Mouse (Mus musculus) kidney, adult 9 months (tissue): ENCODE measurements around the gene Abcd3.
A peak's percentile ranks its signal among the peaks of the same experiment; 100 is the strongest.

Source experiments
- DNase-seq: peaks from one replicate; pipeline ENCODE4 v3.0.0; 2022

The Abcd3 gene

DNA sequence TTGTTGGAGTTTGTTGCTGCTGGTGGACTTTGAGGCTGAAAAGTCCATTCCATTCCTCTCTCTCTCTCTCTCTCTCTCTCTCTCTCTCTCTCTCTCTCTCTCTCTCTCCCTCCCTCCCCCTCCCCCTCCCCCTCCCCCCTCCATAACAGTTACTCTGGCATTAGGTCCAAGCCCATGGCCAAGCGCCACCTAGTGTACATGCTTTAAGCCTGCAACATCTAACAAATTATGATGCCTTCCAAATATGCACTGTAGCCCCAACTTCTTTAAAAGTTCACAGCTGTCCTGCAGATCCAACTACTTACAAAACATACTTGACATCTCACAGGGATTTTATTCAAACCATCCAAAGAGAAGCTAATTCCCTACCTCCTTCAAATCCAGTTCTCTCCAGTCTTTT lies 77.6 kb downstream of the Abcd3 start:
- DNase-seq = peak; percentile 46

DNA sequence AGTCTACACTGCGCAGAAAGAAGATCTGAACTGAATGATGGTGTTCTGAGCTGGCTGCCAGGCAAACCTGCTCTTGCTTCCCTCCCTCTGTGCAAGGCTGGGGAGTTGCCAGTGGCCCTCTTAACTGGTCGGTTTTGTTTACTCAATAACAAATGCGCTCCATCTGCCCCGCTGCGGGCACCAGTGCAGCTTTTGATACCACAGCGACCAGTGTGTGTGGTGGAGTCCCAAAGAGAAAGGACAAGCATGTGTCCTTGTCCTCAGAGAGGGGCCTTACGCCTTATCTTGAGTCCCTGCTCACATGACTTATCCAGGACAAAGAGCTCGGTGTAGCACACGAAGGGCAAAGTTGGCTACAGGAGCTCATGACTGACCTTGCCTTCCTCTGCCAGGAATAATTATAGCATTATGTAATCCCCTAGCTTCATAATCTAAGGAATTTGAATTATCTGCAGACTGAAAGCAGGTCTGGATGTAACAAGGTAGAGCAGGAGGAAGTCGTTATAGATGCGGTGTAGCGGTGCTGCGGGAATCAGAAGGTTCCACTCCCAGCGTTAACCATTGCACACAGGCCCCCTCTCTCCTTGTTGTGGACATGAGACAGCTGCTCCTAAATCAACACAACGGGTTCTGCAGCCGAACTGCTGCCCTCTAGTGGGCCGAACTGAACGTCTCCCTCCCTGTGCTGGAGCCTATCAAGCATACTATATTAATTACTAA lies 78.9 kb downstream of the Abcd3 start:
- DNase-seq = peak; percentile 93

DNA sequence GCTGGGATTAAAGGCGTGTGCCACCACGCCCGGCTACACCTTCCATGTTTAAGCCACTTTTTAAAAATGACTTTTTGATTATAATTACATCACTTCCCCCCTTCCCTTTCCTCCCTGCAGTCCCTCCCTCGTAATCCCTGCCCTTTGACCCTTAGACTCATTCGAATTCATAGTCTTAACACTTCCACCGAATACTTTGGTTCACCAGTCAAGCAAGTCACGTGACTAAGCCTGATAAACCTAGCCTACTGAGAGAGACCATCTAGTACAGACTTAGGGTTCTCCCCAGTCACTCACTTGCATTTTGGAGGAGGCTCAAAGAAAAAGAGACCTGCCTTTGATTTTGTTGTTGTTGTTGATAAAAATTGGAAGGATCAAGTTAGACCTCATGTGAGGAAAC lies 79.6 kb downstream of the Abcd3 start:
- peak; percentile 67 for DNase-seq

DNA sequence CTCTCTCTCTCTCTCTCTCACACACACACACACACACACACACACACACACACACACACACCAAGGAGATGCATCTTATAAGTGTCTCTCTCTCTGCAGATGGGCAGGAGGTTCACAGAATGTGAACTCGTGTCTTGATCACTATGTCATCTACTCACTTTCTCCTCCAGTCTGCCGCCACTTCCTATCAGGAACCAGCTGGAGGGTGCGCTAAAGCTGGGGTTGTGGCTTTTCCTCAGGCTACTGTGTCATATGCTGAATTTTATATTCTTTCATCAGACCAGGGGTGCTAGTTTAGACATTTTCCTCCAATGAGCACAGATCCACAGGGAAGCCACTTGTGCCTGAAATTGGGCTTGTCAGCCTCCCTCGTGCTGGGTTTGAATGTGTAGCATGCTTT lies 85.4 kb downstream of the Abcd3 start:
- no peak for DNase-seq

DNA sequence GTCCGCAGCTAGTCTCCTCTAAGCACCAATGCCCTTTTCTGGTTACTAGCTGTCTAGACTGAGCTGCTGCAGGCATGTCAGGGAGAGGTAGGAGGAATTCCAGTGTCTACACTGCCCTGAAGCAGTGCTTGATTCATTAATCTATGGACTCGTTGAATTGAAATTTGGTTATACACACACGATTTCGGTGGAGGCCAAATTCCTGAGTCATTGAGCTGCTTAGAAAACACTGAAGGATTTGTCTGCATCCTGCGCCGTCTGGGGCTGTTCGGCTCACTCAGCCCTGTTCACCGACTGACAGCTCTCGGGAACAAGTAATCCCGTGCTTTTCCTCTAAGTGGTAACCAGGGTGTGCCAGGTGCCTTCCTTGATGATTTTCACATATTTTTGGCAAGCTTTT lies 89.5 kb downstream of the Abcd3 start:
- no peak for DNase-seq

DNA sequence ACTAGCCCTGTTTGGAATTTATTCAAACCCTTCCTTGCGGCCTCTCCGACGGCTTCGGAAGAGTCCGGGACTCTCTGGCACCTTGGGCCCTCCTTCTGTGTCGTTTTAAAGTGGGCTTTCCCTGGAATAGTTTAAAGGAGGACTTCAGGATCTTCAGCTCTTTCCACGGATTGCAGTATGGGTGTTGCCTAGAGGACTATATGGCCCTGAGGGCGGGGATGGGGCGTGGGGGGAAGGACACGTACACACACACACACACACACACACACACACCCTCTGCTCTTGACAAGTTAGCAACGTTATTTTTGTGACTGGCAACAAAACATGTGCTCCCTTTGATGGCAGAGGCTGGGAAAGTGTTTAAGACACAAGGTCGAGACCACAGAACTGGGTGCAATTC lies 90.5 kb downstream of the Abcd3 start:
- DNase-seq = no peak

DNA sequence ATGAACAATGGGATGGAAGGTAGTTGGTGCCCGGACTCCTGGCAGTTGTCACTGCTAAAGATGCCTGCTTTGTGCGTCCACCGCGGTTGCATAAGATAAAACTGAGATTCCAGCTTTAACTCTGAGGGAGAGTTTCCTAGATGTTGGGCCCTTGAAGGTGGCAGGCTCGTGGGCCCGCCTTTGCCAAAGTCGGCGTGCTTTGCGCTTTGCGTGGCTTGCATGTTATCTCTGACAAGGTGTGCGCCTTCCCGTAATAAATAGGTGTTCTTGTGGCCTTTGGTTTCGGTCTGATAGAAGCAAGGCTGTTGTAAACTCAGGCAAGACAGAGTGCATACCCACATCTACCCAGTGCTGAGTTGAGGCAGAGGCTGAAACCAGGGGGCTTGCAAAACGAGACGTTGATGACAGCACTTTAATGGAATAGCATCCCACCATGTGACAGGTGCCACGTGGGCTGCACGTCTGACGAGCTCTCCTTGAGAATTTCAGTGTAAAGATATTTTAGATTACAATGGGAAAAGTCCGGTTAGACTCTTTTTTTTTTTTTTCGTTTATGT lies 91.1 kb downstream of the Abcd3 start:
- no peak for DNase-seq

DNA sequence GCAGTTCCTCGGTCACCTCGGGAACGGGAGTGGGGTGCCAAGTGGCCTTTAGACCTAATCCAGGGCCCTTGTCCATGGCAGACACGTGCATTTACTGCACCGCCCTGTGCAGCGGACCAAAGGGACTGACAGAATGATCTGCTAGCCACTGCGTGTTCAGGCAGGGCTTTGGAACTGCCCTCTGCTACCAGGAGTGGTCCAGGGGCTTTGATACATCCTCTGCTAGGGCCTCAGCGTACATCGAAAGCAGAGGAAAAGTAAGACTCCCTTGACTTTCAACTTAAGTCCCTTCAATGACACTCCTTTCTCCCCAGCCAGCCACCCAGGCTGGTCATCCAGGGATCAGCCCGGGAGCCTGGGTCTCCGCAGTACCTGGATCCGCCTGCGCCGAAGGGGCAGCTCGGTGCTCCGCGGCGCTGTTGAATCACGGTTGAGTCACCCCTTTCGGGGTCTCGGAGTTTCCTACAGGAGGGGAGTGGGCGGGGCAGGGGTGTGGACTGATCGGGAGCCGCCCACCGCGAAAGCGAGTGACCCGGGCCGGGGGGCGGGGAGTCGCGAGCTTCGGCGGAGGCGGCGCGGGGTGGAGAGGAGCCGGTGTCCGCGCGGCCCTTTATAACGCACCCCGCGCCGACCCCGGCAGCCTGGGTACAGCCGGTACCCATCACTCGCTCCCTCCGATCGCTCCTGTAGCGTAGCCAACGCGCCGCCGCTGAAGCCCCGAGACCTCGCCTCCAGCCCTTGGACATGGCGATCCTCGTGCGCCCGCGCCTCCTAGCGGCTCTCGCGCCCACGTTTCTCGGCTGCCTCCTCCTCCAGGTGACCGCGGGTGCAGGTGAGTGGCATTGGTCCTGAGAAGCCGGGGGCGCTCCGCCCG lies 91.9 kb downstream of the Abcd3 start, which contains the start of gene F3:
Gene F3 (plus strand): TSS at position 567 of the 874 bp plus-strand sequence.
- DNase-seq = peak; percentile 96

DNA sequence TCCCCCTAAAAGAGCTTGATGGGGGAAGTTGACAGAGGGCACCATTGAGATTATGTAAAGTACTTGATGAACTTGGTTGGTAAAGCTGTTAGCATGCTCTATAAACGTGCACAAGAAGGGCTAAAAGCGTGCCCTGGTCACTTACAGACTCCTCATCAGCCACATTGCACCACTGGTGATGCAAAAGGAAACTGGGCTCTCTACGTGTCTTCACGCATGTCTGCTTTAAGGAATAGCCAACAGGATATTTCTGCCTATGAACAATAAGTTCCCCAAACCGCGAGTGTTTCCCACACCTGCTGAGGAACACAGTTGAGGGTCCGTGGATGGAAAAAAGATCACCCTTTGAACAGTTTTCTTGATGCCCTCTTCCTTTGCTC lies 93.4 kb downstream of the Abcd3 start:
- DNase-seq = no peak

DNA sequence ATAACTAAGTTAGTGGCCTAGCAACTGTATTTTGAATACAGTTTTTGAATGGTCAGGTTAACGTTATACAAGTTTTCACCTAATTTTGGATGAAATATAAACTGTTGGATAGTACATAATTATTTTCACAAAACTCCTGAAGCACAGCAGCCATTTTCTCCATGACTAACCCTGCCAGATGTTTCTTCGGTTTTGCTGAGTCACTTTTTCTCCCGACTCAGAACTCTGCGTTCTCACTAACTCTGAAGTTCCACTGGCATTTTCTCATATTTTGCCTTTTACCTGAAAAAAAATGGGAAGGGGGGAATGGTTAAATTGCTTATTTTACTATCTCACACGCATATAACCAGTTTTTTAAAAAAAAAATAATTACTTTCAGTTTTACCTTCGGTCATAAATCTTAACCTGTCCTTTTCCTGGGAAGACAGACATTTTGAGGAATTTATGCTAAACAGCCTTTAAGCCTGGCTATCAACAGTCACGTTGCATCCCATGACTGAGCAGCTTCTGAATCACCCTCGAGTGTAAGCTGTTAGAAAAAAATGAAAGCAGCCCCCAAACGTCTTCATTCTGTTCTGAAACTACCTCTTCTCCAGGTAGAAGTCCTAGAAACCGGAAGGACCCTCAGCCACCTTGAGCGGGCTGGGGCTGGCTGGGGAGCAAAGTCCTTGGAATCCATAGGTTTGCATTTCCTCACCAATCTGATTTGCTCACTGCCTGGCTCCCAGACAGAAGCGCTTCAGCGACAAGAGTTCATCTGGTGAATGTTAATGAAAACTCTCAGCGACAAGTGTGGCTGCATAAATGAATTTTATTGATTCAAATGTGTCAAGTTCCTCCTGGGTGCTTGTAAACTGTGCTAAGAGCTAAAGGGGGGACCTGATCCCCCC lies 94.1 kb downstream of the Abcd3 start:
- DNase-seq = peak; percentile 41

DNA sequence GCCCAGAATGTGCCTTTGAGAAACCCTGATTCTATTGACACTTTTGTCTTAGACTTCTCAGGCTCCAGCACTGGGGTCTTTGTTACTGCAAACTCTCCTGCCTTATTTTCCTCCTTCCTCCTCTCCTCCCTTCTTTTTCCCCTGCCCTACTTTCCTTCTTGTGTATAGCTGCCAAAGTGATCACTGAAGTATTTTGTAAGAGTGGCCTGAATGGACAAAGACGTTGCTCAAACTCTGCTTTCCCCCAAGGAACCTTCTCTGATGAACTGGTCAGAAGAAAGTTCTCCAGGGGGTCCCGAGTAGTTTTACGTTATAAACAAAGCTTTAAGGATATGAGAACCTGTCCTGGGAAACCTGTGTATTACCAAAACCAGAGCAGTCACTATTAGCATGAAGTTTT lies 95.4 kb downstream of the Abcd3 start:
- DNase-seq = no peak

DNA sequence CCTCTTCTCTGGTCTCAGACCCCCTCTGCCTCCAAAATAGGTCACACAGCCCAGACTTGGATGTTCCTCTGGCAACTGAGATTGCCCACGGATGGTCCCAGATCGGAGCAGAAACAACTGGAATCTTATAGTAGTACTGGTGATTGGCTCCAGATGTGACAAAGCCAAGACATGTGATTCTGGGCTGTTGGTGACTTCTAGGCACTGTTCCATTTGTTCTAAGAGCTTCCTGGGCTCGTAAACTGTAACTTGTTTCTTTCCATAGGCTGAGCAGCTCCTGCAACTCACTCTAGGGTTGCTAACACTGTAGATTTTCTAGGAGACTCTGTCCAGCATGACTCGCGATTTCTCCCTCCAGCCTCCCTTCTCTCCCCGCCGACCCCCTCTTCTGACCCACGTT lies 96.4 kb downstream of the Abcd3 start:
- no peak for DNase-seq

DNA sequence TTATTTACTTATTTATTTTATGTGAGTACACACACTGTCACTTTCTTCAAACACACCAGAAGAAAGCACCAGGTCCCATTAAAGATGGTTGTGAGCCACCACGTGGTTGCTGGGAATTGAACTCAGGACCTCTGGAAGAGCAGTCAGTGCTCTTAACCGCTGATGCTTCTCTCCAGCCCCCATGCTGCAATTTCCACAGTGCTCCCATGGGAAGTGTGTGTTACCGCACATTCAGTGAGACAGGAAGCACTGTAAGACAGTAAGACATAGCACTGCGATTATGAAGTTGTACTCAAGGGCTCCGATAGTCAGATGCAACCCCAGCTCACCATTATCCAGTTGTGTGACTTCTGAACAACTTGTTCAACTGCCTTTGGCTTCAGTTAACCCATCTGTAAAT lies 98.6 kb downstream of the Abcd3 start:
- no peak for DNase-seq

DNA sequence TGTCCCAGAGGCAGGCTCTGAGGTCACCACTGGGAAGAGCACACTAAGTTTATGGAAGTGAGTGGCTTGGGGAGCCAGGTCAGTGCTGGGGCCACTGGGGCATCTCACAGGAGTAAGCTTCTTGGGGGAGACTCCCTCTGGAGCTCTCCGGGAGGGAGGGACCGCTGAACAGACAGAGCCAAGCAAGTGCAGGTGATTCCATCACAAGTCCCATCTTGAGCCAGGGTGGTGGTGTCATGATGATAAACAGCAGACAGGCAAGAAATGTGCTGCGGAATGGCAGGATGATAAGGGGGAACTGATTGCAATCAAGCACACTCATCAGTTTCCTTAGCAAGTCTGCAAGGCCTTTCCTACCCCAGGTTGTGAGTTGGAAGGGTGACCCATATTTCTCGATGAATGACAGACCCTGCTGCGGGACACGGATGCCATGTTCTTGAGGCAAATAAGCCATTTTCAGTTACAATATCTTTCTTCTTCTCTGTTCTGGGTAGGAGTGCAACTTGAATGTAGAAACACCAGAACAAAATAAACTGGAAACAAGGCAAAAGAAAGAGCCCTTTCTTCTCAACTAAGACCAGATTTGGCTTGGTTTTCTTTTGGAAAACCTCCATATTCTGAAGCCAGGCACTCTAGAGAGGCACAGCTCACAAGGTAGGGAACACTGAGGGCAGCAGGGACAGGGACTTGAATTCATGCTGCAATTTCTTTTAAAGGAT lies 99.2 kb downstream of the Abcd3 start:
- no peak for DNase-seq

DNA sequence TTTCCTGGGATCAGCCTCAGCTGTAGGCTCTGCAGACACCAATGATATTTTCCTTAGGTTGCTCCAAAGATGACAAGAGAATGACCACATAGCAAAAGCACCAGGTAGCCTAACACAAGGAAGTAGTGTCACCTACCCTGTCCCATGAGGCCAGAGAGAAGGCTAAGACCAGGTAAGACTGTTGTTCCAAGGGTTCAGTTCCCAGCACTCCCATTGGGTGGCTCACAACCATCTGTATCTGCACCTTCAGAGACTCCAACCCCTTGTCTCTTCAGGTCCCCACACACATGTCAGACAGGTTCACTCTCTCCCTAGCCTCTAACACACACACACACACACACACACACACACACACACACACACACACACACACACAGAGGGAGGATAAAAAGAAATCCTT lies 99.8 kb downstream of the Abcd3 start:
- DNase-seq = no peak

DNA sequence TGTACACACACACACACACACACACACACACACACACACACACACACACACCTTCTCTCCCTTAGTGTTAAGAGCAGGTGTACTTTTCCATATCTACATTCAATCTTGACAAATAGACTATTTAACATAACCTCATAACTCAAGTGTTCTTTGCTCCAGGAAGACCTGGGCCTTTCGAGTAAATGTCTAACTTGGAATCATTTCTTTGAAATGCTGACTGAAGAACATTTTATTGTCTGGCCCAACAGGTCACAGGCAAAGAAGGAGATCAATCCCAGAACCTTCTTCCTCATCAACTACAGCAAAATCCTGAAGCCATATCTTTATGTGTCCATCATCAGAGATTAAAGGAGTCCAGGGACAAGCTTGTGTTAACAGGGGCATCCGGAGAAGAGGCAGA lies 100.6 kb downstream of the Abcd3 start:
- peak; percentile 53 for DNase-seq

DNA sequence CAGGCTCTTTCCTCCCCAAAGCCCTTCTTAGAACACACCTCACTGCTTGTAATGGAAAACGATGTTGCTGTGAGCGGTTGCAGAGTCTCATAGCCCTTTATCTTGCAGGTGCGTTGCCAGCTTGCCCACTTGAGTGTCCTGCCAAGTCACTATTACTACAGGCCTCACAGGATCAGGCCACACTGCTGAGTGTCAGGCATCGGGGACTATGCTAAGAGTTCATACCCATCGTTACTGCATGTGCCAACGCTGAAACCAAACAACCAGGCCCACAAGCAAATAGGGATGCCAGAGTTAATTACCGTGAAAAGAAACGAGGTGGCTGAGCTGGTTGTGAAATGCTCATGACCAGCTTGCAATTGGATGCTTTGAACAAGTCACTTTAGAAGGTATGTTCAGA lies 101.3 kb downstream of the Abcd3 start:
- DNase-seq = peak; percentile 46

DNA sequence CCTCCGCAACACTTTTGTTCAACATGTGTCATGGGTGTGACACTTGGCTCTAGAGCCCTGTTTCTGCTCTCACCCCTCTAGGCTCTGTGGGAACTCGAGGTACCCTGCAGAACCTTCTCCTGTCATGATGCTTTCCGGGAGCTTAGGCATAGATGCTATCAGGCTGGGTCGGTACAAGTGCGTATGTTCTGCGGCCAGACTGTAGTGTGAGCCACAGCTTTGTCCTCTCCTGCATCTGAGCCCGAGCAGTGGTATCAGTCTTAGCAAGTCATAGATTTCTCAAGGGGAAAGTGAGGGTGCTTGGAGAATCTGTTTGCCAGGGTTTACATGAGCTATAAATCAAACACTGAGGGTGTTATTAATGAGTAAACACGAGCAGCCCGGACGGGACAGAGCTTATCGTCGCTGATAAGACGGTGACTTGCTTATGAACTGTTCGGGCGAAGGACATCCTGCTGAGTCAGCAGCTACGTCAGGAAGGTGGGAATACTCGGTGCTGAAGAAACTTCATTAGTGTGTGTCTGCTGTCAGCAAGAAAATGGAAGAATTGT lies 101.9 kb downstream of the Abcd3 start:
- no peak for DNase-seq

DNA sequence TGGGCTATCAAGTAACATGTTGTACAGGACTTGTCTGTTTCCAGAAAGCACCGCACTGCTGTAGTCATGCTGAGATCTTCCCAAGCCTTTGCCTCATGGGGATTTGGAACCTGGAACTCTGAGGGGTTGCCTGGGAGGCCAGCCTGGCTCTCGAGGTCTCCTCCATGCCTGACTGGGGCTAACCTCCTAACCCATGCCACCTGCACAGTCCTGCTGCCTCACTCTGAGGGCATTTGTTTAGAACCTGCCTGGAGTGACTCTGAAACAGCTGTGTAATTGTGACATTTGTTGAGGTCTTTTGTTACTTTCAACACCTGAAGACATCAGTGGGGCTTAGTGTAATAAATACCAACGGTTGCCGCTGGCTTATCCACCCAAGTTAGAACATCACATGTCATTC lies 102.9 kb downstream of the Abcd3 start:
- no peak for DNase-seq

DNA sequence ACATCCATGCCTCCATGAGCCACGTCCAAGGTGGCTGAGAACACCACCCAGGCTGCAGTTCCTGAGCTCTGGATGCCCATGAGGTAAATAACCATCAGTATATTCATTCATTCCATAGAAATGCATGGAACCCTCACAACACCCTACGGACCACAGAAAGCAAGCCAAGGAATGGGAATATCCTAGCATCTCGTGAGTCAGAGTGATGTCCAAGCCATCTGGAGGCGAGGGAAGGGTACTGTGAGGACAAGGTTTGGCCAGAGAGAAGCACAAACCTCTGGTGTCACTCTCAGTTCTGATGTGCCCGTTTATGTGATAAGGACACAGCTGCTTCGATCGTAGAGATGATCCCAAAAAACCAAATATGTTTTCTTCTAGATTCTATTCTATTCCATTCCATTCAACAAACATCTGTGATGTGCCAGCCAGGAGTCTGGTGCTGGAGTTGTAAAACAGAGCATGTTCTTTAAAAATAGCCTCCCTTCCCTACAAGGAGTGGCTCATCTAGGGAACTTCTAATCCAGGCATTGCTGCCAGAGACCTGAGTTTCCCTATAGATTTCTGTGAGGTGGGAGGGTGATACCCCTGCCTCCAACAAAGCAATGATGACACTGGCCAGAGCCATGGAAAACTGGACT lies 104.1 kb downstream of the Abcd3 start:
- no peak for DNase-seq
